Mouse (Mus musculus) heart, adult 2 months (tissue): ENCODE measurements around the gene Gucy2g. TPM values are rescaled to one million over a fixed set of nuclear protein-coding genes. Genes with fewer than 3 reads are reported as not detected.
"Not testable (repeated sequence)": the region's sequence is repeated elsewhere in the genome, so short reads cannot be mapped to it uniquely, and the experiment has no call there.

Experiments
- DNase-seq, 2 experiments: peaks; one replicate each; pipeline ENCODE4 v3.0.0; 2021
- H3K27ac ChIP-seq: fragments of 200-600 bp; 2 replicates; pipeline ENCODE4 v1.8.1; 2022
- H3K27me3 ChIP-seq: fragments of 200-500 bp; 2 replicates; pipeline ENCODE4 v1.6.1; 2012; ENCODE audit warnings: mild to moderate bottlenecking, low read length, inconsistent platforms, mixed read lengths; ENCODE audit not compliant: control insufficient read depth, insufficient read depth
- H3K36me3 ChIP-seq: fragments of 200-500 bp; 2 replicates; pipeline ENCODE4 v1.6.1; 2012; ENCODE audit warnings: low read length, inconsistent platforms; ENCODE audit not compliant: control insufficient read depth, insufficient read depth
- H3K4me1 ChIP-seq: fragments of 200-500 bp; 2 replicates; pipeline ENCODE4 v1.6.1; 2011; ENCODE audit warnings: low read length; ENCODE audit not compliant: control insufficient read depth, insufficient read depth
- H3K4me3 ChIP-seq: fragments of 200-600 bp; 2 replicates; pipeline ENCODE4 v1.8.1; 2022
- H3K79me2 ChIP-seq: fragments of 200-500 bp; replicated peaks from 2 replicates; pipeline ENCODE4 v1.6.1; 2012; ENCODE audit warnings: mild to moderate bottlenecking, inconsistent platforms, low read length, moderate library complexity, mixed read lengths; ENCODE audit not compliant: control insufficient read depth, insufficient read depth
- H3K9ac ChIP-seq: fragments of 200-500 bp; 2 replicates; pipeline ENCODE4 v1.6.1; 2012; ENCODE audit warnings: low read depth, mild to moderate bottlenecking, control low read depth, inconsistent platforms, low read length, mixed read lengths
- CTCF ChIP-seq: fragments of 200-600 bp; IDR thresholded peaks from 2 replicates; pipeline ENCODE4 v1.8.1; 2022; ENCODE audit warnings: antibody characterized with exemption, mild to moderate bottlenecking, moderate library complexity
- EP300 ChIP-seq: fragments of 200-500 bp; IDR thresholded peaks from 2 replicates; pipeline ENCODE4 v1.6.1; 2011; ENCODE audit warnings: low read depth, low read length, control low read depth; ENCODE audit not compliant: insufficient read depth
- POLR2A ChIP-seq: fragments of 200-500 bp; IDR thresholded peaks from 2 replicates; pipeline ENCODE4 v1.6.1; 2011; ENCODE audit warnings: mild to moderate bottlenecking, low read depth, low read length, control low read depth; ENCODE audit not compliant: insufficient read depth
- WGBS: fragments of 180-500 bp; shearing (Covaris S2); methylation state at CpG from one replicate; pipeline ENCODE4 v1.1.7; 2018; 5-methylcytosine and 5-hydroxymethylcytosine counted together
- intact Hi-C: fragments of 180-260 bp; cut with DNase I; formaldehyde crosslinking; loops from one replicate; pipeline ENCODE4 v1.15.1; 2025
- polyA plus RNA-seq: library from polyadenylated mRNA; depleted of rRNA; stranded (reverse); fragments of >200 nt; gene quantifications from 2 replicates; pipeline ENCODE4 v1.2.3, GENCODE M21; 2012
- total RNA-seq, 2 experiments: library from RNA; stranded (reverse); gene quantifications; 2 replicates each; pipeline ENCODE4 v1.2.3; 2021

The Gucy2g gene
- total and polyA plus RNA-seq, 3 experiments: 0.07 to 0.12 TPM; not detected in 1

DNA sequence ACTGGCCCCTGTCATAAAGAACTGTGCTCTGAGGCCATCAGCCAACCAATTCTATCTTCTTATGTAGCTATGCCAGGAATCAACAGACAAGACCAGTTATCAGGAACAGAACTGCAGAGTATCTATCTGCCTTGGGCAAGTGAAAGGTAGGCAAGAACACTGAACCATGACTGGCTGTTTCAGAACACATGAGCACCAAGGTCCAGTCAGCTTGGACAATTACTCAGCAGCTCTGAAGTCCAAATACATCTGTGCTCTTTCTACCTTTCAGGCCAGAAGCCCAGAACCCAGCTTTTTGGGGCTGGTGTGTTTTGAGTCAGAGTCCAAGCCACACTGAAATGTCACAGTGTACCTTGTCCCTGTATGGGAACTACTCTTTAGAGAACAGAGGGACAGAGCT is 70.6 kb downstream of the Gucy2g start:
- peaks cover 3% of the 10 kb centered on the region; the same call in 1 of the 2 replicates for H3K36me3 ChIP-seq
- no peaks in the 10 kb centered on the region for H3K79me2 ChIP-seq
- no peak for TF ChIP-seq POLR2A
- no peak for TF ChIP-seq EP300
- no peak for TF ChIP-seq CTCF
- intact Hi-C loops: no loop called here
- H3K27me3 ChIP-seq: no peaks in the 10 kb centered on the region
- H3K9ac ChIP-seq: no peak overlapping the region
- no peak for DNase-seq
- peaks cover under 1% of the 10 kb centered on the region; the same call in 1 of the 2 replicates for H3K4me1 ChIP-seq
- H3K27ac ChIP-seq: no peak overlapping the region
- H3K4me3 ChIP-seq: no peak overlapping the region

- WGBS: 75% methylated on average over 8 of the region's 8 CpGs
- H3K4me1 ChIP-seq, H3K9ac ChIP-seq, H3K4me3 ChIP-seq, intact Hi-C loops, H3K79me2 ChIP-seq, H3K27me3 ChIP-seq, H3K27ac ChIP-seq, DNase-seq, H3K36me3 ChIP-seq: not testable (repeated sequence)
Measured at GRCm38 (mm10) chr19:55169236-55169729, 71.8 kb downstream of the Gucy2g start.

GRCm38 (mm10) chr19:55168360-55168759 is 72.7 kb downstream of the Gucy2g start:
- no peak for TF ChIP-seq POLR2A
- no peaks in the 10 kb centered on the region for H3K79me2 ChIP-seq
- H3K9ac ChIP-seq: no peak overlapping the region
- no peaks in the 10 kb centered on the region for H3K27me3 ChIP-seq
- WGBS: 59% methylated on average over 6 of the region's 6 CpGs
- no peak overlapping the region for H3K27ac ChIP-seq
- intact Hi-C loops: no loop called here
- peaks cover 3% of the 10 kb centered on the region; the same call in 1 of the 2 replicates for H3K36me3 ChIP-seq
- DNase-seq: no peak
- H3K4me3 ChIP-seq: no peak overlapping the region
- peaks cover 6% of the 10 kb centered on the region; the same call in 1 of the 2 replicates for H3K4me1 ChIP-seq

DNA sequence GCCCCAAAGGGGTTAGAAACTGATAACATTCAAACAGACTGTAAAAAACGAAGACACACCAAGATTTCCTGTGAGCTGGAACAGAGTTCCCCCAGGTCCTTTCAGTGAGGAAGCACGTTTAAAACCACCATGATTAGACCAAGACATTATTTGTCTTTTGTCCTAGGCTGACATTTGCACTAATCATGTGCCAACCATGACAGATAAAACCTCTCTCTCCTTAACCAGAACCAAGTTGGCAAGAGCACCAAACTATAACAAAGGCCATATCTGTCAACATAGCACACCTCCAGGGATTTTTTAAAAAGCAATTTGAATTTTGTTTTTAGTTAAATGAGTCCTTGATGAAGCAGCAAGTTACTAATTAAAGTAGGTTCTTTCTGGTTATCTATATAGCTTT is 73.3 kb downstream of the Gucy2g start:
- Histone ChIP-seq H3K9ac (no peak overlapping the region), H3K4me3 (no peak overlapping the region), H3K79me2 (no peaks in the 10 kb centered on the region), H3K4me1 (peaks cover 6% of the 10 kb centered on the region; the same call in 1 of the 2 replicates), H3K27me3 (no peaks in the 10 kb centered on the region), H3K27ac (no peak overlapping the region), H3K36me3 (peaks cover 3% of the 10 kb centered on the region; the same call in 1 of the 2 replicates)
- TF ChIP-seq EP300: no peak
- no peak for TF ChIP-seq CTCF
- no peak for TF ChIP-seq POLR2A
- intact Hi-C loops: no loop called here
- no peak for DNase-seq
- WGBS: 21% methylated on average over 2 of the region's 2 CpGs

GRCm38 (mm10) chr19:55166741-55167140 is 74.3 kb downstream of the Gucy2g start:
- Histone ChIP-seq H3K27me3 (no peaks in the 10 kb centered on the region), H3K4me3 (no peak overlapping the region), H3K36me3 (peaks cover 3% of the 10 kb centered on the region; the same call in 1 of the 2 replicates), H3K4me1 (peaks cover 6% of the 10 kb centered on the region; the same call in 1 of the 2 replicates), H3K9ac (no peak overlapping the region), H3K79me2 (no peaks in the 10 kb centered on the region), H3K27ac (no peak overlapping the region)
- WGBS: 75% methylated on average over 2 of the region's 2 CpGs
- DNase-seq: no peak
- TF ChIP-seq POLR2A: no peak
- no peak for TF ChIP-seq CTCF
- TF ChIP-seq EP300: no peak
- intact Hi-C loops: no loop called here

DNA sequence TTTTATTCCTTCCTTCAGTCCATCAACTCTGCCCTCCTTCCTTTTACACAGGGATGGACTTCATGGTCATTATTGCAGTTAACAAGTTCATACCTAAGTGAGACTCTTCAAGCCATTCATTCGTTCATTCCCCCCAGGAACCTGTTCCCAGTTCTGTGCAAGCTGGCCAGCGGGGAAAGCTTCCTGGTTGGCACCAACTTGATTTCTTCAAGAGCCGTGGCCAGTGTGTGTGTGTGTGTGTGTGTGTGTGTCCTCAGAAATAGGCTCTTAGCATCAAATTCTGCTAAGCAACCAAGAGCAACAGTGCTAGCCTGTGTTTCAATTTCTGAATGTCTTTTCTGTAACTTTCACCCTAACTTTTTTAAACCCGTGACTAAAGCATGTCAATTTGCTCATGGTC is 75.1 kb downstream of the Gucy2g start:
- H3K27ac ChIP-seq: no peak overlapping the region
- H3K9ac ChIP-seq: no peak overlapping the region
- H3K4me3 ChIP-seq: no peak overlapping the region
- WGBS: 63% methylated on average over 4 of the region's 4 CpGs
- no peaks in the 10 kb centered on the region for H3K79me2 ChIP-seq
- H3K4me1 ChIP-seq: peaks cover 6% of the 10 kb centered on the region; the same call in 1 of the 2 replicates
- intact Hi-C loops: no loop called here
- TF ChIP-seq EP300 (no peak), CTCF (no peak), POLR2A (no peak)
- no peak for DNase-seq
- peaks cover 3% of the 10 kb centered on the region; the same call in 1 of the 2 replicates for H3K36me3 ChIP-seq
- no peaks in the 10 kb centered on the region for H3K27me3 ChIP-seq
